Mouse (Mus musculus) lung, postnatal 36 days (tissue): ENCODE results near the gene Cdr2.
A peak's percentile ranks its signal among the peaks of the same experiment; 100 is the strongest.
"Not testable (repeated sequence)": the region's sequence is repeated elsewhere in the genome, so short reads cannot be mapped to it uniquely, and the experiment has no call there.

Experiments
- DNase-seq: peaks from one replicate; pipeline ENCODE4 v3.0.0; 2022; ENCODE audit warnings: mixed read lengths

Gene Cdr2

DNA sequence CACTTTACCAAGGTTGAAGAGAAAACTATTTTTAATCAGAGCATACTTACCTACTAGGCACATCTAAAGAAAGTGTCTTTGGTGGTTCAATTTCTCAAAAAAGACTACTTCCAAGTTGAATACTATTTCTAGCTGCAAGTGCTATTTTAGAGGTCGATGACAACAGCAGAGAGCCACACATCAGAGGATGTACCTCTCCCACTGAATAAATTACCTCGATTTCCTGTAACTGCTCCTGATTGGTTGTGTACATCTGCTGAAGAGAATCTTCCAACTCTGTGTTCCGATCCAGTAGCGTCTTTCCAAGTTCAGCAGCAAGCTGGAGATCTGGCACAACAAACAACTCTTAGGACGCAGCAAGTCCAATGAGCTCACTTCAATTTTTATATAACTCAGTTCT, 12.0 kb downstream of the Cdr2 start:
- DNase-seq: no peak

GRCm38 (mm10) chr7:120969221-120969620, 12.9 kb downstream of the Cdr2 start:
- no peak for DNase-seq

DNA sequence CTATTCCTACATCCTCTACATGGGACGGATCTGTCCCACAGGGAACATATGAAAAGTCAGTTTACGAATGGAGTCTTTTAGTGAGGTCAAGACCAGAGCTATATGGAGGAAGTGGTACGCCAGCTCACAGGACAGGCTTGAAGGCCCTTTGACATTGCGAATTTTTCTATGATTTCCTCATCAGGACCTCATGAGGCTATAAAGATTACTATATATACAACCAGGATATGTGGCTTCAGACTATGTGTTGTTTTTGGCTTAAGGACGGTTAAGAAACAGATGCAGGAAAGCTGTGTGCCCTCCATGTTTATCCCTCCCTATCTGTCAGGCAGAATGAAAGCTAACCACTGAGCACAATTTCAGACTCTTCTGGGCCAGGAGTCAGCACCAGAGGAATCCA, 19.0 kb downstream of the Cdr2 start:
- no peak for DNase-seq

DNA sequence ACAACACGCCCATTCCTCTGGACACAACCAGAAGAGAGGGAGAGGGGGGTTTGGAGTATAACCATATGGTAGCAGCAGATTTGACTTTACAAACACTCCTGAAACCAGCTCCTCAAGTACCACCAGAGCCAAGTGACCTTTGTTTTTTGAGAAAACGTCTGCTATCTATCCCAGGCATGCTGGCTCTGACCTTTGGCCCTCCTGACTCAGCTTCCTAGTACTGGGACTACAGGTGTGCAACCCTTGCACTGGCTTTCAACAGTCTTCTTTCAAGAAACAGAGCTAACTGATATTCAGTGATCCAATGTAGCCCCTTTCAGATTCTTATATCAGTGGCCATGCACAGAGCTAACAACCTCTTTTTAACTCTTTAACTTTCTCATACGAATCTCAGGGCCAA, 20.2 kb downstream of the Cdr2 start:
- no peak for DNase-seq

DNA sequence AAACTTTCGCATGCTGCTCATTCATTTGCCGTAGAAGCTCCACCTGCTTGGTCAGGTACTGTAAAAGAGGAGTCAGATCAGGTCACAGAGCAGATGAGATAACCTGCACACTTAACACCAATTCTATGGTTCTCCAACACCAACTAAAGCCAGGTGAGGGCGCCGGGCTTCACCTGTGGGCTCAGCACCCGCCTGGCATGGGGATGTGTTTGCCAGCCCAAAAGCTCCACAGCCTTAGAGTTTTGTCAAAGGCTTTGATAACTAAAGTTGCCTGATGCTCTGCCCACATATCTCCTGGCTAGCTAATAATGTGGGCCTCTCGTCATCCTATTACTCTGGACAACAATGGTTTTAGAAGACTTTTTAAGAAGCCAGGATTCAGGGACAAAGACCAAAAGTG, 21.5 kb downstream of the Cdr2 start:
- DNase-seq: peak; percentile 25

- no peak for DNase-seq
These were observed 22.0 kb downstream of the Cdr2 start for GRCm38 (mm10) chr7:120960116-120960515.

DNA sequence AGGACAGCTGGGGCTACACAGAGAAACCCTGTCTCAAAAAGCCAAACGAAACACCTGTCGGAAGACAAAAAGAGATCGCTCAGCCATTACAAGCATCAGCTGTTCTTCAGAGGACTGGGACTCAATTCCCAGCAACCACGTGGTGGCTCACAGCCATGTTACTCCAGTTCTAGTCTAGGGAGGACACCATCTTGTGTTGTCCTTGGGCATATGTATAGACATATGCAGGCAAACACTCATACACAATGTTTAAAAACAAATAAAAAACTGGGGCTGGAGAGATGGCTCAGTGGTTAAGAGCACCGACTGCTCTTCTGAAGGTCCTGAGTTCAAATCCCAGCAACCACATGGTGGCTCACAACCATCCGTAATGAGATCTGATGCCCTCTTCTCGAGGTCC, 28.5 kb downstream of the Cdr2 start:
- DNase-seq: not testable (repeated sequence)

GRCm38 (mm10) chr7:120943936-120944509, 38.1 kb downstream of the Cdr2 start:
- DNase-seq: no peak

DNA sequence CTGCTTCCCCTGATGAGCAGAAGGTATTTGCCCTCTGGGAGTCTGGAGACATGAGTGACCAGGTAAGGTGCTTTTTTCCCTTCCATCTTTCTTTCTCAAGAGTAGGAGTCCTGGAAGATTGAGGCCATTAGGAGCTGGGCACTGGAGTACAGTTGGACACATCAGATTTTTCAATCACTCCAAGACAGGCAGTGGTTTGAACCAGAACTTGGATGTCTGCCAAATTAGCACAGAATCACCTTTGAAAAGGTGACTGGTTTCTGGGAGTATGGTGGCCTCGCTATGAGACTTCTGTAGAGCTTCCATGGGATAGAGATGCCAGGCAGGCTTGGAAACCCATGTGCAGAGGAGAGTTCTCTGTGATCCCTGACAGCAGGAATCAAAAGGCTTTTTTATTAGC, 39.6 kb downstream of the Cdr2 start:
- DNase-seq: no peak

GRCm38 (mm10) chr7:120941214-120941613, 40.9 kb downstream of the Cdr2 start:
- no peak for DNase-seq

DNA sequence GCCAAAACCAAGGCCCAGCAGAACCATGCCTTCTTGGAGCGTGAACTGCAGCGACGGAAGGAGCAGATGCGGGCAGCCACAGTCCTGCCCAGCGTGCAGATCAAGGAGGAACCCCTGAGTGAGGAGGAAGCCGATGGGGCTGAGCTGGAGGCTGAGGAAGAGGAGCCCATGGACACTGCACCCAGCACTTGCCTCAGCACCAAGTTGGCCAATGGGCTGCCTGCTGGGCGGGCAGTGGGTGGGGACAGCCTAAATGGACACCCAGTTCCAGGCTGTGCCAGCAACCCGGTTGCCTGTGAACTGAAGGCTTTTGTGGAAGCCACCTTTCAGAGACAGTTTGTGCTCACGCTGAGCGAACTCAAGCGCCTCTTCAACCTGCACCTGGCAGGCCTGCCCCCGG, 41.8 kb downstream of the Cdr2 start:
- DNase-seq: no peak

DNA sequence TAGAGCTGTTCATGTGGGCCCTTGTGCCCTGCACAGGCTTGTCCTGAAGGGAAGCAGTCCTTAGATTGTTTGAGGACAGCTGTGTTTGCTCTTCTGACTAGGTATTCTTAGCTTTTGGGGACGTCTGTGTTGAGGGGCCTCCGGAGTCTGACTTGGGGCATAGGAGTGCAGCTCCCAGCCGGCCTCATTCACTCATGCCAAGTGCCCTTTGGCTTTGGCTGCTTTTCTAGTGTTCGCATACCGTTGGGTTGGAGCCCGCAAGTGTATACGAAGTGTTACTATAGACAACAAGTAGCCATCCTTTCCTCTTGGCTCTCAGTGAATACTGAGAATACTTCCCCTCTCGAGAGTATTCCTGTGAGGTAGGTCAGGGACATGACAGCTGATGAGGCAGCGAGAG, 43.9 kb downstream of the Cdr2 start:
- no peak for DNase-seq

GRCm38 (mm10) chr7:120936522-120936921, 45.6 kb downstream of the Cdr2 start:
- DNase-seq: no peak

DNA sequence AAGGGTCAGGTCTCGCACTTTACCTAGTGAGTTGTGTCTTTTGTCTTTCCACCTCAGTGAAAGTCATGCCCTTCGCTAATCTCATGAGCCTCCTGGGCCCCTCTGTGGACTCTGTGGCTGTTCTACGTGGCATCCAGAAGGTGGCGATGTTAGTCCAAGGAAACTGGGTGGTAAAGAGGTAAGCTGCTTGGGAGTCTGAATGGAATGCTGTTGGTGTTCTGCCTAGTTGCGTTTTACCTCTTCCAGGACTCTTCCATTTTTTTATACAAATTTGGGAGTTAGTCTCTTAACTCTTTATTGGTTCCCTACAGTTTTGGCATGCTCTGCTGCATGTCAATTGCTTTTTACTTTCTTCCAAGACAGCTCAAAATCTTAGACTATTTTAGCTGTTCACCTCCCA, 47.4 kb downstream of the Cdr2 start:
- DNase-seq: peak; percentile 54

- no peak for DNase-seq
These were observed 48.4 kb downstream of the Cdr2 start for GRCm38 (mm10) chr7:120933680-120934195.

GRCm38 (mm10) chr7:120933110-120933509, 49.0 kb downstream of the Cdr2 start:
- DNase-seq: no peak

- peak; percentile 88 for DNase-seq
These were observed 63.6 kb downstream of the Cdr2 start for GRCm38 (mm10) chr7:120918526-120918962.

GRCm38 (mm10) chr7:120917592-120918461, 64.3 kb downstream of the Cdr2 start, which contains the start of gene Polr3e:
Gene Polr3e (plus strand): TSS chr7:120917744.
- peak; percentile 99 for DNase-seq

- DNase-seq: no peak
These were observed 64.9 kb downstream of the Cdr2 start for GRCm38 (mm10) chr7:120917279-120917591.

GRCm38 (mm10) chr7:120916262-120916875, 65.7 kb downstream of the Cdr2 start:
- no peak for DNase-seq

- peak; percentile 57 for DNase-seq
These were observed 68.8 kb downstream of the Cdr2 start for GRCm38 (mm10) chr7:120913332-120913731.

- DNase-seq: not testable (repeated sequence)
These were observed 70.8 kb downstream of the Cdr2 start for GRCm38 (mm10) chr7:120911268-120911667.

DNA sequence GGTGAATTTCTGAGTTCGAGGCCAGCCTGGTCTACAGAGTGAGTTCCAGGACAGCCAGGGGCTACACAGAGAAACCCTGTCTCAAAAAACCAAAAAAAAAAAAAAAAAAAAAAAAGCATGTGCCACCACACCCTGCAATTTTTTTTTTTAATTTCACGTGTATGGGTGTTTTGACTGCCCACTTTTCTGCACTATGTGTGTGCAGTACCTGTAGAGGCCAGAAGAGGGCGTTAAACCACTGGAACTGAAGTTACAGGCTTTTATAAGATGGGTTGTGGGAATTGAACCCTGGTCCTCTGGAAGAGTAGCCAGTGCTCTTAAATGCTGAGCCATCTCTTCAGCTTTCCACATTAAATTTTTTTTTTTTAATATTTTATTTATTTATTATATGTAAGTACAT, 71.9 kb downstream of the Cdr2 start:
- DNase-seq: not testable (repeated sequence)
